Mouse (Mus musculus) hindbrain, embryonic 14.5 days (tissue): ENCODE data around the gene Fam92b. TPM values are rescaled to one million over a fixed set of nuclear protein-coding genes. Genes with fewer than 3 reads are reported as not detected.

Source experiments
- ATAC-seq: fragments of 200-750 bp; cut with Nextera tagmentation; 2 replicates; pipeline ENCODE4 v1.8.0; 2017; ENCODE audit warnings: moderate number of reproducible peaks, mild to moderate bottlenecking, moderate TSS enrichment, moderate library complexity; ENCODE audit not compliant: low FRiP score
- DNase-seq: peaks from one replicate; pipeline ENCODE4 v3.0.0-alpha.2; 2015; ENCODE audit warnings: low spot score
- H3K27ac ChIP-seq: fragments of 300-500 bp; sonication (generic); 2 replicates; pipeline ENCODE4 v1.5.1; 2014; ENCODE audit warnings: mild to moderate bottlenecking, moderate library complexity
- H3K27me3 ChIP-seq: fragments of 300-500 bp; sonication (generic); 2 replicates; pipeline ENCODE4 v1.6.1; 2014; ENCODE audit warnings: mild to moderate bottlenecking, low read length, mixed read lengths; ENCODE audit not compliant: control insufficient read depth, insufficient read depth
- H3K36me3 ChIP-seq: fragments of 300-500 bp; sonication (generic); replicated peaks from 2 replicates; pipeline ENCODE4 v1.6.1; 2014; ENCODE audit not compliant: control insufficient read depth, insufficient read depth
- H3K4me1 ChIP-seq: fragments of 300-500 bp; sonication (generic); replicated peaks from 2 replicates; pipeline ENCODE4 v1.6.1; 2014; ENCODE audit warnings: antibody characterized with exemption, low read length, mixed read lengths; ENCODE audit not compliant: control insufficient read depth, insufficient read depth
- H3K4me2 ChIP-seq: fragments of 300-500 bp; sonication (generic); replicated peaks from 2 replicates; pipeline ENCODE4 v1.6.1; 2014; ENCODE audit warnings: mild to moderate bottlenecking, moderate library complexity
- H3K4me3 ChIP-seq: fragments of 300-500 bp; sonication (generic); replicated peaks from 2 replicates; pipeline ENCODE4 v1.5.1; 2014; ENCODE audit warnings: mild to moderate bottlenecking, low read length
- H3K9ac ChIP-seq: fragments of 300-500 bp; sonication (generic); 2 replicates; pipeline ENCODE4 v1.6.1; 2014
- H3K9me3 ChIP-seq: fragments of 300-500 bp; sonication (generic); 2 replicates; pipeline ENCODE4 v1.6.1; 2016; ENCODE audit warnings: low read length; ENCODE audit not compliant: control insufficient read depth
- whole genome bisulfite sequencing: fragments of 180-500 bp; shearing (Covaris S2); extraction: QIAGEN DNeasy Blood & Tissue Kit; methylation state at CpG from one replicate; pipeline ENCODE4 v1.1.7; 2014; 5-methylcytosine and 5-hydroxymethylcytosine counted together
- polyA plus RNA-seq: library from polyadenylated mRNA; unstranded; fragments of >200 nt; fragmentation: Nextera tagmentation; extraction: Ambion mirVana; gene quantifications from 2 replicates; pipeline ENCODE4 v1.2.1, GENCODE M21; 2014

Gene Fam92b
- polyA plus RNA-seq, 1 experiment from 2014 or later: 3.3 TPM

DNA sequence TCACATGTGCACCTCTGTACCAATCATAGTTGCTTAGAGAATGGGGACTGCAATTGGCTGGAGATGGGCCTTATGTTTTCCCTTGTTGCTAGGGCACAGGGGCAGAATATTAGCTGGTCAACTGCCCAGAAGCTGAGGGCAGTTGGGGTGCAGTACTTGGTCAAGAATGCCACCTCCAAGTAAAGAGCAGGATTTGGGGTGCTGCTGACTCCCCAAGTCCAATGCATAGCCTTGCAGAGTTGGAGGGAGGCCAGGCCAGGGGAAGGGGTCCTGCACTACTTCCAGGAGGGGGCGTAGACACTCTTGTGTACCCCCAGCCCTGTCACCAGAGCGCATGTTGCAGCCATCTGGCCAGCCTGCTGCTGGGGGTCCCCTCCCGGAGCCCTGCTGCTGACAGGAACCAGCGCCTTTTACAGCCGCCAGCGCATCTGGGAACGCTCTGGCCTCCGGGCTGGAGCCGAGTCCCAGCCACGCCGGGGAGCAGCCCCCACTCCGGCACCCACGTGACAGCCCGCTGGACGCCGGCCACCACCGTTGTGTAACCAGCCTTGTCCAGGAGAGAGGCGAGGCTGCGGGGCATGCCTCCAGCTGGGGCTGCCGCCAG is 13.6 kb upstream of the Fam92b start:
- peak; percentile 75; the same call in 1 of the 2 replicates for ATAC-seq
- no peaks in the 10 kb centered on the region for H3K9me3 ChIP-seq
- H3K27ac ChIP-seq: peak overlapping the region; percentile 74
- 24% methylated on average over 20 of the region's 20 CpGs for WGBS
- no peaks in the 10 kb centered on the region for H3K36me3 ChIP-seq
- H3K4me3 ChIP-seq: no peak overlapping the region; the same call in 1 of the 2 replicates
- H3K9ac ChIP-seq: peak overlapping the region; percentile 42; the same call in 1 of the 2 replicates
- peak overlapping the region; percentile 40 for H3K4me2 ChIP-seq
- peak; percentile 55 for DNase-seq
- no peaks in the 10 kb centered on the region for H3K27me3 ChIP-seq
- H3K4me1 ChIP-seq: peaks cover 24% of the 10 kb centered on the region

DNA sequence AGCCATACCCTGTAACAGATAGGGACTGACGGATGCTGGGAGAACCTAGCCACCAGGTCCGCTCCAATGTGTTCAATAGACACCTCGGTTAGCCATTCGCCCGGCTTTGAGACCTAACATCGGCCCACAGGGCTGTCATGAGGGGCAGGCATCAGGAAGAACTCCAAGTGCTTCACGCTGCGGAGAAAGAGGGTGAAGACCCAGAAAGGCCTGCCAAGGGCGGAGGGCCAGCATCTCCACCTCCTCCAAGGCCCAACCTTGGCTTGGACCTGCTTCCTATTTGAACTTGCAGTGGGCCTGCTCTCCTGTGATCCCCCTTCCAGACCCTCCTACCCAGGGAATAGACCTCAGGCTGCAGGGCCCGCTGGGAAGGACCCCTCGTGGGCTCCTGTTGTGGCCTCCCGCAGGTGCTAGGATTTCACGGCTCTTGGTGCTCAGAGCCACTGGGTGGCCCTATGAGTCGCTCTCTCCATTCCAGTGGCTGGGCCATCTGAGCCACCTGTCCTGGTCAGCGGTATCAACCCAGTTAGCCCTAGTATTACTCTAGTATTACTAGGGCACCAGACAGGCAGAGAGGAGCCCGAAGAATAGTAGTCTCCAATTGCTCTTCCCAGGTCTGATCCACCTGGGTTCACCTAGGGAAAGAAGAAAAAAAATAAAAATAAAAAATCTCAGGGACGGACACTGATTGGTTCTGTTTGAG is 13.0 kb upstream of the Fam92b start:
- Histone ChIP-seq H3K4me3 (no peak overlapping the region), H3K9me3 (no peaks in the 10 kb centered on the region), H3K27ac (peak overlapping the region; percentile 74), H3K4me1 (peaks cover 31% of the 10 kb centered on the region), H3K27me3 (no peaks in the 10 kb centered on the region), H3K9ac (no peak overlapping the region), H3K36me3 (no peaks in the 10 kb centered on the region), H3K4me2 (no peak overlapping the region)
- no peak for ATAC-seq
- no peak for DNase-seq
- 80% methylated on average over 17 of the region's 17 CpGs for WGBS

DNA sequence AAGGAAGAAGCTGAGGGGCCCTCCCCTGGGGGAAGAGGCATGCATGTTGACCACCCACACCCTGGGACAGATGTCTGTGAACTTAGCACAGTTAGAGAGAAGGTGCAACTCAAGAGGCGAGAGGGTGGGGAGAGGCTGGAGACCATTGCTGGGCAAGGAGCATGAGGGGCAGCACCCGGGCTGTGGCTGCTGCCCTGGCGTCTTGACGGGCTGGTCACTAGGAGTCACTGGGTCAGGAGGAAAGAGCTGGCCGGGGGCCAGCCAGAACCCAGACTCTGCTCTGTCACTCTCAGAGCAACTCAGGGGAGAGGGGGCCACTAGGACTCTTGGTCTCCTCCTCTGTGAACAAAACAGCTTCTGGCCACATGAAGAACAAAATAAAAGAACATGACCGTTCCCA is 12.2 kb upstream of the Fam92b start:
- H3K27me3 ChIP-seq: no peaks in the 10 kb centered on the region
- no peak overlapping the region for H3K4me3 ChIP-seq
- no peak overlapping the region for H3K27ac ChIP-seq
- no peak for ATAC-seq
- H3K36me3 ChIP-seq: no peaks in the 10 kb centered on the region
- no peak overlapping the region for H3K9ac ChIP-seq
- no peaks in the 10 kb centered on the region for H3K9me3 ChIP-seq
- no peak overlapping the region for H3K4me2 ChIP-seq
- WGBS: 82% methylated on average over 6 of the region's 6 CpGs
- no peak for DNase-seq
- H3K4me1 ChIP-seq: peaks cover 36% of the 10 kb centered on the region

DNA sequence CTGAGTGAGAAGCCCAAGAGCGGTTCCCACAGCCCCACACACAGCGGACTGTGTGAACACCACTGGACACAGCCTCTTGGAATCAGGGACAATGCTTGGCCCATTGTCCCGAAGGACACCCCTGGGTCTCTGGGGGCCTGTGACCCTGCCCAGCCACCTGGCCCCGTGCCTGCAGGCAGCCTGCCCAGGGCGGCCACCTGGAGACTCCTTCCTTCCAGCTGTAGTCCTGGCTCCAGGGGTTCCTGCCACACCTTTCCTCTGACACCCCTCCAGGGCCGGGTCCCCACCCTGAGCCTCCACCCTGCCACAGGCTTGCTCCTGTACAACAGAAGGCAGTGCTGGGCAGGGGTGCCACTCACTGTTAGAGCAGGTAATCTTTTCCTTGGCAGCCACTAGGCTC is 11.2 kb upstream of the Fam92b start:
- Histone ChIP-seq H3K27me3 (no peaks in the 10 kb centered on the region), H3K9ac (no peak overlapping the region), H3K36me3 (no peaks in the 10 kb centered on the region), H3K9me3 (no peaks in the 10 kb centered on the region), H3K27ac (no peak overlapping the region), H3K4me1 (peaks cover 36% of the 10 kb centered on the region), H3K4me2 (no peak overlapping the region), H3K4me3 (no peak overlapping the region)
- DNase-seq (no peak), ATAC-seq (no peak)
- WGBS: 81% methylated on average over 6 of the region's 6 CpGs

DNA sequence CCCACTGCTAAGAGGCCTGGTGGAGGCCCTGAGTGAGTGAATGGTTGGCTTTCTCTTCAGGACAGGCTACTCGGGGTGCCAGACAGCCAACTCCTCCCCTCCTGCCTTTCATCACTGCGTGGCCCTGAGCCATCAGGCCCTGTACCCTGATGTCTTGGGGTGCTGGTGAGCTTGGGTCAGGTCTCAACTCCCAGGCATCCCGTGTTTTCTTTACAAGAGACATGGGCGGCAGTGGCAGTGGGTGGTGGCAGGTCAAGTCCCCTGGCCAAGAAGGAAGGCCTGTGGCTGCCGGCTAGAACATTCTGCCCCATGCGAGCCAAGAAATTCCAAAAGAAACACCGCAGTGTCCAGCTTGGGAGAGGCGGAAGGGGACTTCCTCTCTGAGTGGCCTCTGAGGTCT is 9.2 kb upstream of the Fam92b start:
- Histone ChIP-seq H3K36me3 (no peaks in the 10 kb centered on the region), H3K4me1 (peaks cover 34% of the 10 kb centered on the region), H3K27me3 (no peaks in the 10 kb centered on the region), H3K4me3 (no peak overlapping the region), H3K9me3 (no peaks in the 10 kb centered on the region), H3K27ac (peak overlapping the region; percentile 39; the same call in 1 of the 2 replicates), H3K9ac (no peak overlapping the region), H3K4me2 (no peak overlapping the region)
- ATAC-seq: peak; percentile 28; the same call in 1 of the 2 replicates
- DNase-seq: no peak
- WGBS: 50% methylated on average over 8 of the region's 8 CpGs

DNA sequence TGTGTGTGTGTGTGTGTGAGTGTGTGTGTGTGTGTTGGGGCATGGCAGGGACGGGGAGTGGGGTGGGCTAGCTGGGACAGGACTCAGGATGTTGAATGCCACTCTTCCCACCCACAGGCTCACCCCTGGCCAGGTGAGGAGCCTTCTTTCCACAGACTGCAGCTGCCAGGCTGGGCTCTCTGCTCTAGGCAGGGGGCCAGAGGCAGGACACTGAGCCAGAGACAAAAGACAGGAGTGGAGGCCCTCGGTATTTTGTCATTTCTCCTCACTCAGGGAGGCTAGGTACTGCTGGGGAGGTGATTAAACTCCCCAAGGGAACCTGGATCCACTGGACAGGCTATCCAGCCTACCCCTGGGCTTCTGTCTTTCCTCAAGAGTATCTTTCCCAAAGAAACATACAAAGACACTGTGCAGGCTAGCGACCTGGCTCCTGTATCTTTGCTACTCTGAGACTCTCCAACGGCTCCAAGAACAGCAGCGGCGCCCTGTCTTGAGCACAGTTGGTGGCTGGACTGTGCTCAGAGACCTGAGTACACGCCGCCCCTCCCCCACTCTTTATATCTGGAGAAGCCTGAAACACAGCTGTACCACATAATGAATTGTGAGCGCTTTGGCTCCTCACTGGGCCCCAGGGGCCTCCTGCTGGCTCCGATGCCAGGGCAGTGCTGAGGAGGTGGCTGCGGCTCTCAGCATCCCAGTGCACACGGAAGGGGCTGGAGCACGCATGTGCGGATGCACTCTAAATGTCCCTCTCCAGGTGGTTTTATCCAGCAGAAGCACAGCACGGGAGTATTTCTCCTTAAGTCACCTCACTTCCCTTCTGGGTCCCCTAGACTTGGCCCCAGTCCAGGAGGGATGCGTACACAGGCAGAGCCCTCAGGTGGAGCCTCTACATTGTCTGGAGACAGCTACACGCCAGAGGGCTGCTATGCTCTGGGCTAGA is 7.9 kb upstream of the Fam92b start:
- H3K9me3 ChIP-seq: no peaks in the 10 kb centered on the region
- peaks cover 22% of the 10 kb centered on the region for H3K4me1 ChIP-seq
- H3K27ac ChIP-seq: peak overlapping the region; percentile 84
- H3K4me3 ChIP-seq: no peak overlapping the region
- H3K4me2 ChIP-seq: peak overlapping the region; percentile 31
- ATAC-seq (peak; percentile 70), DNase-seq (peak; percentile 60)
- H3K27me3 ChIP-seq: no peaks in the 10 kb centered on the region
- peak overlapping the region; percentile 6 for H3K9ac ChIP-seq
- no peaks in the 10 kb centered on the region for H3K36me3 ChIP-seq
- WGBS: 20% methylated on average over 17 of the region's 17 CpGs

DNA sequence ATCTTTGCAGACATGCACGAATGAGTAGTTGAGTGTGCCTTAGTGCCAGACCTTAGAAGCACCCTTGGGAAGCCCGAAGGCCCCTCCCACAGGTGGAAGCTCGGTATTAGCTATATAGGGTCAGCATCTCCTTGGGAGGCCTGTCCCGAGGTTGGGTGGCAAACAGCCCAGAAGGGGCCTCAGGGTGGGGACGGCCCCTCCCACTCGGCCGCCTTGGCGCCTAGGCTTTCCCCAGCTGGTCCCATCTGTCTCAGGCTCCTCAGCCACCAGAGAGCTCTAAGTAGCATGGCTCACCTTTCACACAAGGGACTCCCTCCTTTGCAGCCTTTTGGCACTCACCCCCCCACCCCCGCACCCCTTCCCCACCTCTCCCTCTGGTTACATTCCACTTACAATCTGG is 7.1 kb upstream of the Fam92b start:
- DNase-seq: no peak
- H3K27ac ChIP-seq: no peak overlapping the region

DNA sequence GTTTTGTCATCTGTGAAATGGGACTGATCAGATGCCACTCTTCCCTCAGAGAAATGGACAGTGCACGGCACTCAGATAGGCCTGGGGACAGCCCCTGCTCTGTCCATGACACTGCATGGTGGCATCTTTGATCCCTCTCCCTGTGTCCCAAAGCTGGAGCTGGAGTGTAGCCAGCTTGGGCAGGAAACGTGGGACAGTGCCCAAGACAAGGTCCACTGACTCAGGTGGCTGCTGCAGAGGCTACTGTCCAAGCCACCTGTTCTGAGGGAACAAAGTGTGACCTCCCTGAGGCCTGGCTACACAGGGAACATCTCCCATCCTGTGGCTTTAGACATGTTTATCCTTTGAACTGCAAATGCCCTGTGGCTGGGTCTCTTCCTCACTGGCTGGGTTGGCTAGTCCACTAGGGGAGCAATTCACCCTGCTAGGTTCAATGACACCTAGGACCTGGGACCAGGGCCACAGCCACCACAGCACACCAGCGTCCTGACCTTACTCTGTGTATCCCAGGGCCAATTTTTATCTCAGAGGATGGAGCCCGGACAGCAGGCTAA is 4.7 kb upstream of the Fam92b start:
- H3K4me3 ChIP-seq: no peak overlapping the region
- WGBS: 84% methylated on average over 4 of the region's 4 CpGs
- DNase-seq (no peak), ATAC-seq (no peak)
- no peaks in the 10 kb centered on the region for H3K36me3 ChIP-seq
- no peak overlapping the region for H3K27ac ChIP-seq
- no peak overlapping the region for H3K9ac ChIP-seq
- H3K4me1 ChIP-seq: peaks cover 43% of the 10 kb centered on the region
- H3K27me3 ChIP-seq: no peaks in the 10 kb centered on the region
- H3K9me3 ChIP-seq: no peaks in the 10 kb centered on the region
- no peak overlapping the region for H3K4me2 ChIP-seq

More for the DNA sequence above, 7.1 kb upstream of the Fam92b start:
- WGBS: 46% methylated on average over 9 of the region's 9 CpGs
- Histone ChIP-seq H3K4me3 (no peak overlapping the region), H3K4me2 (no peak overlapping the region), H3K4me1 (peaks cover 24% of the 10 kb centered on the region), H3K36me3 (no peaks in the 10 kb centered on the region), H3K9me3 (no peaks in the 10 kb centered on the region), H3K9ac (no peak overlapping the region), H3K27me3 (no peaks in the 10 kb centered on the region)
- ATAC-seq: no peak

DNA sequence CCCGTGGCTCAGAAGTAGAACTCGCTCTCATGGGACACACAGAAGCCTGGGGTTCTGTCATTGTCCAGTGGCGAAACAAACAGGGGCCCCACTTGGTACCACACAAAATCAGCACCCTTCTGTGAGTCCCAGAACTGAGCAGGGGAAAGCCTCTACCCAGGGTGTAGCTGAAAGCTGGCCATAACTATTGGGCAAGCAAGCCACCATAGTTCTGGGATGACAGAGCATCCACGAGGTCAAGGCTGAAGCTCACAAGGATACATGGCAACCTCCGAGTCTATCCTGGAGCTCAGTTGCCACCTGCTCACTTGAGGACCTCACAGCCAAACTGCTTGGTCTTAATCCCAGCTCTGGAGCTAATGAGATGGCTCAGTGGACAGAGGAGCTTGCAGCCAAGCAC is 4.0 kb upstream of the Fam92b start:
- Histone ChIP-seq H3K27me3 (no peaks in the 10 kb centered on the region), H3K4me2 (no peak overlapping the region), H3K36me3 (no peaks in the 10 kb centered on the region), H3K4me3 (no peak overlapping the region), H3K4me1 (peaks cover 43% of the 10 kb centered on the region), H3K27ac (no peak overlapping the region), H3K9me3 (no peaks in the 10 kb centered on the region), H3K9ac (no peak overlapping the region)
- ATAC-seq: no peak
- DNase-seq: no peak
- 88% methylated on average over 5 of the region's 5 CpGs for WGBS
